Mouse (Mus musculus) right cerebral cortex, postnatal 36 days (tissue): ENCODE data around the gene Wapl.

ENCODE experiments used
- DNase-seq, 2 experiments: peaks; one replicate each; pipeline ENCODE4 v3.0.0; 2022; ENCODE audit warnings: low spot score in 2 of 2, mixed read lengths in 1 of 2

Wapl gene

GRCm38 (mm10) chr14:34774231-34774630, 100.5 kb downstream of the Wapl start:
- DNase-seq: no peak

- no peak for DNase-seq
Observed at GRCm38 (mm10) chr14:34776719-34777385, 103.1 kb downstream of the Wapl start.

- no peak for DNase-seq
Observed at GRCm38 (mm10) chr14:34777810-34778209, 104.1 kb downstream of the Wapl start.

DNA sequence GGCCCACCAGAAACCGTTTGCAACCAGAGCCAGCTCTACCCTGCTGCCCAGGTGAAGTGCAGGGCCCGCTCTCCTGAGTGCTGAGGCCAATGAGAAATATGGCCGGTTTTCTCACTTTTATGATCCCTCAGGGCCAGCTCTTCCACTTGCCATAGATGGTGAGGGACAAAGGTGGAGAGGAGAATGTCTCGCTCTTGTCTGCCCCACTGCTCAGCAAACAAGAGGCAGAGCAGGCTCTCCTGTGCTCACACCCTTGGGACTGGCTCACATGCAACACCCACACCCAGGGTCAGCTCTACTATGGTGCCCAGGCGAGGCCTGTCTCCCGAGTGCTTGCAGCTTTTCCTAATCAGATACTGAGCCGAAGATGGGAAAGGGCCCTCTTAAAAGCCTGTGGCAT, 105.0 kb downstream of the Wapl start:
- no peak for DNase-seq

DNA sequence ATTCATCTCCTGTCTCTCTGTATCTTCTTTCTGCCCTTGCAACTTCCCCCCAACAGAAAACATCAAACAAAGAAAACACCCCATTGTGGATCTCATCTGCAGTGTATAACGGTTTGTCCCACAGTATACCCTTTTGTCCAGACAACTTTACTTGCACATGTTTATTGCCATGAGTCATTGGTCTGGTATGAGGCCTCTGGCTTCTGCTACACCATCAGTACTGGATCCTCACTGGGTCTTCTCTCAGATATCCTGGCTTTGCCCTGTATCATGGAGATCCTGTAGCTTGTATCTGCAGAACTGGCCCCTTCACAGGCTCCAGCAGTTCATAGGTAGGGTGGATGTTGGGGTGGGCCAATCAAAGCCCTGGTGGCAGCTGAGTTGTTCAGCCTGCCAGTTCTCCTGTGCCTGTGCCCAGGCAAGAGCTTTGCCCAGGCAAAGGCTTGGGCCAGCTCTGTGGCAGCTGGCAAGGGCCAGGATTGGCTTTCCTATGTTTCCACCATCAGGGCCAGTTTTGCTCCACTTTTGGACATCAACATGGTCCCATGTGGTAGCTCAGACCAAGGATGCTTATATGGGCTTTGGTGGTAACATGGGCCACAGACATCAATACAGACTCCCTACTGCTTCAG, 119.8 kb downstream of the Wapl start:
- DNase-seq: no peak
